Mouse (Mus musculus) intestine, embryonic 16.5 days (tissue): ENCODE measurements around the gene Gypa. TPM values are rescaled to one million over a fixed set of nuclear protein-coding genes. Genes with fewer than 3 reads are reported as not detected.

Experiments used
- ATAC-seq: fragments of 200-750 bp; cut with Nextera tagmentation; 2 replicates; pipeline ENCODE4 v1.8.0; 2017; ENCODE audit warnings: moderate TSS enrichment, moderate library complexity
- H3K27ac ChIP-seq: fragments of 300-500 bp; sonication (generic); 2 replicates; pipeline ENCODE4 v1.5.1; 2014; ENCODE audit warnings: mild to moderate bottlenecking, low read length
- H3K27me3 ChIP-seq: fragments of 300-500 bp; sonication (generic); replicated peaks from 2 replicates; pipeline ENCODE4 v1.6.1; 2014; ENCODE audit warnings: low read length, control low read depth, mixed read lengths; ENCODE audit not compliant: control insufficient read depth, insufficient read depth
- H3K36me3 ChIP-seq: fragments of 300-500 bp; sonication (generic); 2 replicates; pipeline ENCODE4 v1.6.1; 2014; ENCODE audit warnings: low read length, control low read depth; ENCODE audit not compliant: control insufficient read depth, insufficient read depth
- H3K4me1 ChIP-seq: fragments of 300-500 bp; sonication (generic); 2 replicates; pipeline ENCODE4 v1.6.1; 2014; ENCODE audit warnings: low read length, control low read depth, mixed read lengths; ENCODE audit not compliant: control insufficient read depth, insufficient read depth
- H3K4me2 ChIP-seq: fragments of 300-500 bp; sonication (generic); 2 replicates; pipeline ENCODE4 v1.6.1; 2014; ENCODE audit warnings: low read depth, low read length, control low read depth
- H3K4me3 ChIP-seq: fragments of 300-500 bp; sonication (generic); 2 replicates; pipeline ENCODE4 v1.5.1; 2014; ENCODE audit warnings: mild to moderate bottlenecking, low read length
- H3K9ac ChIP-seq: fragments of 300-500 bp; sonication (generic); 2 replicates; pipeline ENCODE4 v1.6.1; 2014; ENCODE audit warnings: low read depth, low read length
- H3K9me3 ChIP-seq: fragments of 300-500 bp; sonication (generic); 2 replicates; pipeline ENCODE4 v1.6.1; 2016; ENCODE audit warnings: low read length, control low read depth; ENCODE audit not compliant: control insufficient read depth
- WGBS: fragments of 180-500 bp; shearing (Covaris S2); extraction: QIAGEN DNeasy Blood & Tissue Kit; methylation state at CpG from one replicate; pipeline ENCODE4 v1.1.7; 2014; 5-methylcytosine and 5-hydroxymethylcytosine counted together
- polyA plus RNA-seq: library from polyadenylated mRNA; unstranded; fragments of >200 nt; fragmentation: Nextera tagmentation; extraction: Ambion mirVana; gene quantifications from 2 replicates; pipeline ENCODE4 v1.2.1, GENCODE M21; 2015

The Gypa gene
- polyA plus RNA-seq, 1 experiment from 2014 or later: 13.8 TPM

- peaks cover 3% of the 10 kb centered on the region; the same call in 1 of the 2 replicates for H3K4me1 ChIP-seq
- H3K27me3 ChIP-seq: no peaks in the 10 kb centered on the region
- H3K9ac ChIP-seq: peak overlapping the region; percentile 30; the same call in 1 of the 2 replicates
- 27% methylated on average over 16 of the region's 16 CpGs for WGBS
- 0 out of 2 replicates have a peak, but pooled peaks have one; percentile 16 for ATAC-seq
- H3K4me3 ChIP-seq: peak overlapping the region; percentile 5; the same call in 1 of the 2 replicates
- no peaks in the 10 kb centered on the region for H3K36me3 ChIP-seq
- H3K4me2 ChIP-seq: peak overlapping the region; percentile 35
- no peaks in the 10 kb centered on the region for H3K9me3 ChIP-seq
- H3K27ac ChIP-seq: no peak overlapping the region
Measured at GRCm38 (mm10) chr8:80482822-80483774, 10.5 kb upstream of the Gypa start.

- H3K27me3 ChIP-seq: no peaks in the 10 kb centered on the region
- H3K27ac ChIP-seq: no peak overlapping the region
- no peak overlapping the region for H3K4me3 ChIP-seq
- WGBS: 52% methylated on average over 1 of the region's 1 CpGs
- peaks cover 6% of the 10 kb centered on the region; the same call in 1 of the 2 replicates for H3K4me1 ChIP-seq
- no peak for ATAC-seq
- no peak overlapping the region for H3K4me2 ChIP-seq
- H3K9me3 ChIP-seq: no peaks in the 10 kb centered on the region
- no peaks in the 10 kb centered on the region for H3K36me3 ChIP-seq
- H3K9ac ChIP-seq: no peak overlapping the region
Measured at GRCm38 (mm10) chr8:80491562-80491961, 2.0 kb upstream of the Gypa start.

- H3K36me3 ChIP-seq: no peaks in the 10 kb centered on the region
Measured at GRCm38 (mm10) chr8:80492987-80493441, 567 bp upstream of the Gypa start.

GRCm38 (mm10) chr8:80494346-80494660 is 722 bp downstream of the Gypa start:
- H3K27me3 ChIP-seq: no peaks in the 10 kb centered on the region
- no peaks in the 10 kb centered on the region for H3K9me3 ChIP-seq
- H3K4me2 ChIP-seq: no peak overlapping the region
- H3K36me3 ChIP-seq: no peaks in the 10 kb centered on the region
- WGBS: 79% methylated on average over 2 of the region's 2 CpGs
- H3K4me3 ChIP-seq: no peak overlapping the region
- no peak overlapping the region for H3K9ac ChIP-seq
- peak; percentile 51 for ATAC-seq
- no peak overlapping the region for H3K27ac ChIP-seq
- peaks cover 6% of the 10 kb centered on the region; the same call in 1 of the 2 replicates for H3K4me1 ChIP-seq

More at GRCm38 (mm10) chr8:80492987-80493441, 567 bp upstream of the Gypa start:
- H3K4me1 ChIP-seq: peaks cover 6% of the 10 kb centered on the region; the same call in 1 of the 2 replicates
- no peaks in the 10 kb centered on the region for H3K9me3 ChIP-seq
- WGBS: under 1% methylated on average over 16 of the region's 16 CpGs
- H3K4me2 ChIP-seq: peak overlapping the region; percentile 78
- H3K27me3 ChIP-seq: no peaks in the 10 kb centered on the region
- peak; percentile 80 for ATAC-seq
- peak overlapping the region; percentile 64 for H3K9ac ChIP-seq
- H3K4me3 ChIP-seq: peak overlapping the region; percentile 57
- no peak overlapping the region for H3K27ac ChIP-seq

GRCm38 (mm10) chr8:80494819-80495218 is 1.2 kb downstream of the Gypa start:
- H3K4me1 ChIP-seq: peaks cover 6% of the 10 kb centered on the region; the same call in 1 of the 2 replicates
- 79% methylated on average over 5 of the region's 5 CpGs for WGBS
- no peaks in the 10 kb centered on the region for H3K36me3 ChIP-seq
- no peaks in the 10 kb centered on the region for H3K9me3 ChIP-seq
- H3K4me3 ChIP-seq: no peak overlapping the region
- H3K27me3 ChIP-seq: no peaks in the 10 kb centered on the region
- H3K27ac ChIP-seq: no peak overlapping the region
- ATAC-seq: no peak
- no peak overlapping the region for H3K4me2 ChIP-seq
- no peak overlapping the region for H3K9ac ChIP-seq

- WGBS: 92% methylated on average over 6 of the region's 6 CpGs
- no peaks in the 10 kb centered on the region for H3K9me3 ChIP-seq
- H3K27me3 ChIP-seq: no peaks in the 10 kb centered on the region
- no peak overlapping the region for H3K27ac ChIP-seq
- no peaks in the 10 kb centered on the region for H3K36me3 ChIP-seq
- H3K4me1 ChIP-seq: peaks cover 6% of the 10 kb centered on the region; the same call in 1 of the 2 replicates
- H3K9ac ChIP-seq: no peak overlapping the region
- no peak overlapping the region for H3K4me3 ChIP-seq
- no peak for ATAC-seq
- H3K4me2 ChIP-seq: no peak overlapping the region
Measured at GRCm38 (mm10) chr8:80495527-80495926, 1.9 kb downstream of the Gypa start.

- H3K4me3 ChIP-seq: no peak overlapping the region
- H3K9ac ChIP-seq: no peak overlapping the region
- WGBS: 77% methylated on average over 4 of the region's 4 CpGs
- no peaks in the 10 kb centered on the region for H3K36me3 ChIP-seq
- no peak for ATAC-seq
- no peak overlapping the region for H3K27ac ChIP-seq
- H3K27me3 ChIP-seq: no peaks in the 10 kb centered on the region
- no peak overlapping the region for H3K4me2 ChIP-seq
- H3K4me1 ChIP-seq: peaks cover 6% of the 10 kb centered on the region; the same call in 1 of the 2 replicates
- H3K9me3 ChIP-seq: no peaks in the 10 kb centered on the region
Measured at GRCm38 (mm10) chr8:80497323-80497722, 3.7 kb downstream of the Gypa start.

GRCm38 (mm10) chr8:80500244-80500643 is 6.7 kb downstream of the Gypa start:
- H3K9me3 ChIP-seq: no peaks in the 10 kb centered on the region
- H3K4me3 ChIP-seq: no peak overlapping the region
- no peaks in the 10 kb centered on the region for H3K4me1 ChIP-seq
- ATAC-seq: peak; percentile 85
- no peak overlapping the region for H3K4me2 ChIP-seq
- no peak overlapping the region for H3K27ac ChIP-seq
- WGBS: 82% methylated on average over 2 of the region's 2 CpGs
- no peaks in the 10 kb centered on the region for H3K27me3 ChIP-seq
- H3K36me3 ChIP-seq: no peaks in the 10 kb centered on the region
- H3K9ac ChIP-seq: no peak overlapping the region

GRCm38 (mm10) chr8:80500773-80501172 is 7.2 kb downstream of the Gypa start:
- Histone ChIP-seq H3K4me2 (no peak overlapping the region), H3K27ac (no peak overlapping the region), H3K27me3 (no peaks in the 10 kb centered on the region), H3K9ac (no peak overlapping the region), H3K36me3 (no peaks in the 10 kb centered on the region), H3K4me3 (no peak overlapping the region), H3K9me3 (no peaks in the 10 kb centered on the region), H3K4me1 (no peaks in the 10 kb centered on the region)
- no peak for ATAC-seq
- WGBS: 79% methylated on average over 3 of the region's 3 CpGs
